Mouse (Mus musculus) lung, postnatal 0 days (tissue): ENCODE data around the gene Camta2. TPM values are rescaled to one million over a fixed set of nuclear protein-coding genes. Genes with fewer than 3 reads are reported as not detected.

ENCODE experiments used
- ATAC-seq: fragments of 200-750 bp; cut with Nextera tagmentation; 2 replicates; pipeline ENCODE4 v1.8.0; 2017; ENCODE audit warnings: moderate library complexity
- DNase-seq: peaks from one replicate; pipeline ENCODE4 v3.0.0-alpha.2; 2016; ENCODE audit warnings: low spot score
- H3K27ac ChIP-seq: fragments of 300-500 bp; sonication (generic); 2 replicates; pipeline ENCODE4 v1.5.1; 2014; ENCODE audit warnings: antibody characterized with exemption, mild to moderate bottlenecking, low read length, mixed read lengths
- H3K27me3 ChIP-seq: fragments of 300-500 bp; sonication (generic); replicated peaks from 2 replicates; pipeline ENCODE4 v1.6.1; 2014; ENCODE audit warnings: low read length, mixed read lengths; ENCODE audit not compliant: insufficient read depth
- H3K36me3 ChIP-seq: fragments of 300-500 bp; sonication (generic); 2 replicates; pipeline ENCODE4 v1.6.1; 2014; ENCODE audit warnings: low read length, mixed read lengths; ENCODE audit not compliant: insufficient read depth
- H3K4me1 ChIP-seq: fragments of 300-500 bp; sonication (generic); 2 replicates; pipeline ENCODE4 v1.6.1; 2014; ENCODE audit warnings: antibody characterized with exemption, low read depth, low read length, mixed read lengths; ENCODE audit not compliant: insufficient read depth
- H3K4me2 ChIP-seq: fragments of 300-500 bp; sonication (generic); replicated peaks from 2 replicates; pipeline ENCODE4 v1.6.1; 2014; ENCODE audit warnings: low read depth, mild to moderate bottlenecking, low read length, moderate library complexity, mixed read lengths
- H3K4me3 ChIP-seq: fragments of 300-500 bp; sonication (generic); 2 replicates; pipeline ENCODE4 v1.5.1; 2014; ENCODE audit warnings: low read depth, low read length
- H3K9ac ChIP-seq: fragments of 300-500 bp; sonication (generic); replicated peaks from 2 replicates; pipeline ENCODE4 v1.6.1; 2014; ENCODE audit warnings: low read depth, mild to moderate bottlenecking
- H3K9me3 ChIP-seq: fragments of 300-500 bp; sonication (generic); 2 replicates; pipeline ENCODE4 v1.6.1; 2016; ENCODE audit warnings: low read length, mixed read lengths
- CTCF ChIP-seq: IDR thresholded peaks from 2 replicates; pipeline ENCODE4 v1.5.1; 2016; ENCODE audit warnings: antibody characterized with exemption, mild to moderate bottlenecking
- EP300 ChIP-seq: IDR thresholded peaks from 2 replicates; pipeline ENCODE4 v1.6.1; 2016; ENCODE audit warnings: antibody characterized with exemption, mild to moderate bottlenecking, control low read depth
- WGBS: fragments of 180-500 bp; shearing (Covaris S2); extraction: QIAGEN DNeasy Blood & Tissue Kit; methylation state at CpG from one replicate; pipeline ENCODE4 v1.1.7; 2014; 5-methylcytosine and 5-hydroxymethylcytosine counted together
- polyA plus RNA-seq: library from polyadenylated mRNA; unstranded; fragments of >200 nt; fragmentation: Nextera tagmentation; extraction: Ambion mirVana; gene quantifications from 2 replicates; pipeline ENCODE4 v1.2.1, GENCODE M21; 2015

Gene Camta2
- polyA plus RNA-seq, 1 experiment from 2014 or later, result 9.9 TPM

DNA sequence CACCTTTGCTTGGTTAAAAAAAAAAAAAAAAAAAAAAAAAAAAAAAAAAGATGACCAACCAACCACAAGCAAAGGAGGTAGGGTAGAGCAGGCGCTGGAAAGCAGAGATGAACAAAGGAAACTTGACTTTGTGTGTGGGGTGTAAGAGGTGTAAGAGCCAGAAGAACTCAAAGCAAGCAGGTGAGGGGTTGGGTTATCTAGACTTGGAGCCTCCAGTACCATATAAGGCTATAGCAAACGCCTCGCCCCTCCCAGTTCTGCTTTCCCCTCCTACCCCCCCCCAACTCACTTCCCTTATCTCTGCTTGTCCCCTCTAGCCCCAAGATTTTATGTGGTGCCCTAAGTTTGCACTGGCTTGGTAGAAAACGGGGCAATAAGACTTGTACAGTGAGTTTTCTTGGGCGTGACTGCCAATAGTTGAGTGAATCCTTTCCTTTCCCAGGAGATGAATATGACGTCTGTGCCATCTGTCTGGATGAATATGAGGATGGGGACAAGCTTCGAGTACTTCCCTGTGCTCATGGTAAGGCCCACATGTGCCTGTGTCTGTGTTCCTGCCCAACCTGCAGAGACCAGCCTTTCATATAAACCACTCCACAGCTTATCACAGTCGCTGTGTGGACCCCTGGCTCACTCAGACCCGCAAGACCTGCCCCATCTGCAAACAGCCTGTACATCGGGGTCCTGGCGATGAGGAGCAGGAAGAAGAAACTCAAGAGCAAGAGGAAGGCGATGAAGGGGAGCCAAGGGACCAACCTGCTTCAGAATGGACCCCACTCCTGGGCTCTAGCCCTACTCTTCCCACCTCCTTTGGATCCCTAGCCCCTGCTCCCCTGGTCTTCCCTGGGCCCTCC is 37.4 kb downstream of the Camta2 start:
- Histone ChIP-seq H3K4me3 (no peak overlapping the region), H3K9ac (no peak overlapping the region)

DNA sequence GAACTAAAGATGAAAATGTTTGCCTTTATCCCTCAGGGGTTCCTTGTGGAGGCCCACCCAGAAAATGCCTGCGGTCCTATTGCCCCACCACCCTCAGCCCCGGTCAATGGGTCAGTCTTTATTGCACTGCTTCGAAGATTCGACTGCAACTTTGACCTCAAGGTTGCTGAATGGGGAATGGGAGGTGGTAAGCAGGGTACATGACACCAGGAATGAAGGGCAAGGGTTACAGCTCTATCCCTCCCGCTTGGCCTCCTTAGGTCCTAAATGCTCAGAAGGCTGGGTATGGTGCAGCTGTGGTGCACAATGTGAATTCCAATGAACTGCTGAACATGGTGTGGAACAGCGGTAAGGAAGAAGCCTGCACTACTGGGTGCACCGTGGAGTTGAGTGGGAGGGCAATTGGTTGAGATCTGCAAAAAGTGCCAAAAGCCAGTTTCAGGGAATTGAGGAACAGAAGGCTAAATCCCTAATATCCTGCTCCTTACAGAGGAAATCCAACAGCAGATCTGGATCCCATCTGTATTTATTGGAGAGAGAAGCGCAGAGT is 38.6 kb downstream of the Camta2 start:
- no peaks in the 10 kb centered on the region for H3K27me3 ChIP-seq
- no peaks in the 10 kb centered on the region for H3K9me3 ChIP-seq
- H3K4me3 ChIP-seq, result no peak overlapping the region
- H3K4me1 ChIP-seq, result peaks cover 25% of the 10 kb centered on the region; the same call in 1 of the 2 replicates
- ATAC-seq, result no peak
- H3K9ac ChIP-seq, result no peak overlapping the region
- 74% methylated on average over 8 of the region's 8 CpGs for WGBS
- TF ChIP-seq CTCF (no peak), EP300 (no peak)
- H3K36me3 ChIP-seq, result peaks cover 41% of the 10 kb centered on the region
- 0 out of 2 replicates have a peak overlapping the region, but pooled peaks have one; percentile 20 for H3K27ac ChIP-seq
- H3K4me2 ChIP-seq, result peak overlapping the region; percentile 8; the same call in 1 of the 2 replicates
- DNase-seq, result no peak

More for the DNA sequence above, 37.4 kb downstream of the Camta2 start:
- ATAC-seq (no peak), DNase-seq (peak; percentile 33)
- Histone ChIP-seq H3K36me3 (peaks cover 31% of the 10 kb centered on the region), H3K9me3 (no peaks in the 10 kb centered on the region), H3K4me2 (no peak overlapping the region), H3K4me1 (peaks cover 25% of the 10 kb centered on the region; the same call in 1 of the 2 replicates), H3K27ac (no peak overlapping the region), H3K27me3 (no peaks in the 10 kb centered on the region)
- TF ChIP-seq EP300, result no peak
- TF ChIP-seq CTCF, result no peak
- 61% methylated on average over 12 of the region's 12 CpGs for WGBS

DNA sequence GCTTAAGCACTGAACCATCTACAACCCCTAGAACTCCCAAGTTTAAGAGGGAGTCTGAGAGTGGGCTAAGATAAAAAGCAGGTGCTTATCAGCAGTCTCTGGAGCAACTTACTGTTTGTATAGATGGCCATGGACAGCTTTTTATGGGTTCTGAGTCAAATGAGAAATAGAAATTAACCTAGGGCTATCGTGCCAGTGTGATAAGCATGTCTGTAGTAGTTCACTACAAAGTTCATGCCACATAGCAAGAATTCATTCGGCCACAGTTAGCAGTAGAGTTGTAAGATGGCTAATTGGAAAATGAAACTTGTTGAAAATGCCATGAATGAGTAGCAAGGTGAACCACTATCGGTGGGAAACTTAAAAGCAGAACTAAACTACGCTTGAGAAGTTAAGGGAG is 39.4 kb downstream of the Camta2 start:
- Histone ChIP-seq H3K4me2 (peak overlapping the region; percentile 96), H3K27me3 (no peaks in the 10 kb centered on the region), H3K9ac (peak overlapping the region; percentile 92; the same call in 1 of the 2 replicates), H3K4me3 (peak overlapping the region; percentile 70), H3K27ac (no peak overlapping the region), H3K36me3 (peaks cover 42% of the 10 kb centered on the region), H3K9me3 (no peaks in the 10 kb centered on the region), H3K4me1 (peaks cover 25% of the 10 kb centered on the region; the same call in 1 of the 2 replicates)
- no peak for DNase-seq
- ATAC-seq, result no peak
- WGBS, result 70% methylated on average over 4 of the region's 4 CpGs
- no peak for TF ChIP-seq CTCF
- TF ChIP-seq EP300, result no peak

DNA sequence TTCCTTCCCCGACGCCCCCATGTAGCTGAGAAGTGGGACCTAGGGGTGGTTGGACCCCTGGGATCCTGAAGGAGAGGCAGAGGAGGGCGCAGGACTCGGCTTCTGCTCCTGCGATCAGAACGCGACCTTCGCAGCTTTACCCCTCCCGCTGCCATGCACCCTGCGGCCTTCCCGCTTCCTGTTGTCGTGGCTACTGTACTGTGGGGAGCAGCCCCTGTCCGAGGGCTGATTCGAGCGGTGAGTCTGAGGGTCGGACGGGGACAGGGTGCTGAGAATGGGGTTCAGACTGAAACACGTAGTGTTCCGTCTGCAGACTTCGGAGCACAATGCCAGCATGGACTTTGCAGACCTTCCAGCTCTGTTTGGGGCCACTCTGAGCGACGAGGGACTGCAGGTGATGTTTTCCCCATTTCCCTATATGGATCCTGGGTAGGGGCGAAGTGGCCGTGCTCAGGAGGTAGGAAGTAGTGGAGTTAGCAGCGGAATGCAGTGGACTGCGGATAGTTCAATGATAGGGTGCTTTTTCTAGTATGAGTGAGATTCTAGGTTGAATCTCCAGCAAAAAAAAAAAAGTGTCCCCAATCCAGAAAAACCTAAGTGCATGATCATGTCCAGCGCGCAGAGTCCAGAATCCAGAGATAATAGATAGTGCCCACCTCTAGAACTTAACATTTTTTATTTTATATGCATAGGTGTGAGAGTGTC is 40.0 kb downstream of the Camta2 start:
- ATAC-seq, result 0 out of 2 replicates have a peak, but pooled peaks have one; percentile 4
- WGBS, result 2% methylated on average over 28 of the region's 28 CpGs
- DNase-seq, result peak; percentile 23
- peak overlapping the region; percentile 70 for H3K4me3 ChIP-seq
- H3K27ac ChIP-seq, result peak overlapping the region; percentile 97
- peaks cover 25% of the 10 kb centered on the region; the same call in 1 of the 2 replicates for H3K4me1 ChIP-seq
- peak overlapping the region; percentile 96 for H3K4me2 ChIP-seq
- no peaks in the 10 kb centered on the region for H3K27me3 ChIP-seq
- no peaks in the 10 kb centered on the region for H3K9me3 ChIP-seq
- TF ChIP-seq CTCF, result no peak
- no peak for TF ChIP-seq EP300
- H3K36me3 ChIP-seq, result peaks cover 43% of the 10 kb centered on the region
- peak overlapping the region; percentile 92 for H3K9ac ChIP-seq

DNA sequence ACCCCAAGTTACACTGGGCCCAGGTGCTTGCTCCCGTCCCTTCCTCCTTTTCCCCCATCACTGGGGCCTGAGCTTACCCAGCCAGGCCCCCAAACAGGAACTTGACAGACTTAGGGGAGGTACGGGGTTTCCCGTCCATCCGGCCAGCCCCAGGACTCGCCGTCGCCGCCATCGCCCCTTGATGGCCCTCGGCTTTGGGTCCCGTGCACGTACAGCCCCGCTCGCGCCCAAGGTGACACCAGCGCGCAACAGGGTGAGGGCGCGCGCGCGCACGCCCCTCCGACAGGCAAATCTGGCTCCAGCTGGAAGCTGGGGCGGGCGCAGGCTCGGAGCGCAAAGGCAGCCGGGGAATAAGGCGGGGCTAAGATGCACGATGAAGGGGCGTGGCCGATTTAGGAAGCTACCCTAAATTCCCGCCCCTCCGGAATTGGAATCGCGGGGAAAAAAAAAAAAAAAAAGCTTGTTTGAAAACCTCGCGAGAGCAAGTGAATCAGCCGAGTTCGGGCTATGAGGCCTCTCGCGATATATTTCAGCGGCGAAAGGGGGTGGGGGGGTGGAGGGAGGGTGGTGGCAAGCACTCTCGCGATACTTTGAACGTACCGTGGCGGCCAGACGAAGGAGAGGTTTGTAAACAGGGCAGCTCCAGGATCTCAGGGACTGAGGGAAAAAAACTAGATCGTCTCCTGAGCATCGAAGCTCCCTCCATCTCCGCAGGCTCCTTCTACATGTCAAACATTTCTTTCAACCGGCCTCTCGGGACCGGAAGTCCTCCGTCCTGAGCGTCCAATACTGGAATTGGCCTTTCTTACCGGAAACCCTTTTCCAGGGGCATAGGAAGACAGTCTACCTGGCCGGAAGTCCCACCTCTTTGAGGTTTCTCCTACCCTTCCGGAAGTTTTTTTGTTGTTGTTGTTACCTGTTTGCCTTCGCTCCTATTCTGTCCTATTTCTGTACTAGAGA is 40.9 kb downstream of the Camta2 start, which contains the start of the genes Rnf167 and Slc25a11:
Gene Rnf167, plus strand, starts transcription at position 545 of the 960 bp plus-strand sequence.
Gene Slc25a11, minus strand, starts transcription at position 789 of the 960 bp plus-strand sequence.
- Histone ChIP-seq H3K36me3 (peaks cover 43% of the 10 kb centered on the region), H3K4me2 (peak within 1 kb of the TSS; percentile 96), H3K9me3 (no peaks in the 10 kb centered on the region), H3K4me3 (peak within 1 kb of the TSS; percentile 70), H3K27ac (peak within 1 kb of the TSS; percentile 97), H3K9ac (peak within 1 kb of the TSS; percentile 92), H3K27me3 (no peaks in the 10 kb centered on the region), H3K4me1 (peaks cover 19% of the 10 kb centered on the region; the same call in 1 of the 2 replicates)
- ATAC-seq (peak; percentile 92), DNase-seq (peak; percentile 100)
- TF ChIP-seq CTCF (peak; percentile 44), EP300 (peak; percentile 90)
- WGBS, result under 1% methylated on average over 63 of the region's 63 CpGs
